In the genomic region with DNA sequence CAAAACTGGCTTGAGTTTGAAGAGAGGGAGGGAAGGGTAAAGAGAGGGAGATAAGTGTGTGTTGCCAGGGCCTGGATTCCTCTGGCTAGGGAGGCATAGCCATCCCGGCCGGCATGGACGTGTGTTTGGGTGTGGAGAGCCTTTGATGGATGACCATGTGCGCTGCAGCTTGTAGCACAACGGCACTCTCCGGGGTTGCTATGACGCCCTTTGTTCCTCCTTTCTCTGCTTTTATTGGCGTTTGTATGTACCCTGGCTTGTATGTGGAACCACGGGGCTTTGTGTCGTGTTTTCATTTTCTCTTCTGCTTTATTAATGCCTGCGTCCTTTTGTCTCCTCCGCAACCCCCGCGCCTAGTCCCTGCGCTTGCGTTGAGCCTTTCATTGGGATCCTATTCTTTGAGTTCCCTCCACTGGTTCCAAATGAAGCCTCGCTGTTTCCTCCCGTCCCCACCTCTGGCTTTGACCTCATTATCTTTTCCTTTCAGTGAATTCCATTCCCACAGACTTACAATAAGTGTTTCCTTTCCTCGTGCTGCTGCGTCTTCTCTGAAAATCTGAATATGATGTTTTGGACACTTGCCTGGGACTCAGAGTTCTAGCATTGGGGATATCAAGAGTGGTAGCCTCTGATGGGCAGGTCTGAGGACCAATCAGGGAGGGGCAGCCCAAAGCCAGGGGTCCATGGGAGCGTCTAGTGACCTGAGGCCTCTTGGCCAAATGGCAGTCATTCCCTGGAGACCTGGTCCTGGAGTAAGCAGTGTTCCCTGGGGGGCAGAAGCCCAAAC, we compare ENCODE assay signal across 10 mouse cellular contexts.
A peak's percentile ranks its signal among the peaks of the same experiment; 100 is the strongest.
DNase-seq lines count a peak whose midpoint lies in the region; ATAC-seq lines count a peak whose summit lies in the region.
"Had no signal": no experiment of that assay in that cellular context is flagged by ENCODE, and none has a peak within 500 bp of the region (broad histone marks: within the 10 kb centered on the region; RNA-seq: fewer than 3 reads in every experiment).

No protein-coding gene starts in this region.

- H3K27me3 ChIP-seq in forebrain, embryonic 14.5 days (replicated peaks; ENCODE audit: control insufficient read depth, insufficient read depth, low read length): no peaks in the 10 kb centered on the region
- H3K27me3 ChIP-seq in hindbrain, embryonic 12.5 days: no peaks in the 10 kb centered on the region
- H3K27me3 ChIP-seq in limb, embryonic 13.5 days: no peaks in the 10 kb centered on the region
- H3K27me3 ChIP-seq: CH12.LX had no signal

- peak; percentile 40 to 50 for DNase-seq in layer of hippocampus, postnatal 10 days (ENCODE audit: low spot score in 2 of 2)
- DNase-seq in layer of hippocampus, adult 9-11 months: no peak
- peak; percentile 79 for DNase-seq in forebrain, embryonic 14.5 days (ENCODE audit: low spot score)
- DNase-seq in ovary, postnatal 10 days (ENCODE audit: low spot score): peak; percentile 9
- DNase-seq in thymus, postnatal 4 days: no peak
- no peak for DNase-seq in urinary bladder, adult 2 months (ENCODE audit: low spot score)

- peak; percentile 86 for ATAC-seq in forebrain, embryonic 14.5 days
- peak; percentile 91 for ATAC-seq in hindbrain, embryonic 12.5 days (ENCODE audit: low FRiP score)
- no peak for ATAC-seq in limb, embryonic 13.5 days (ENCODE audit: low FRiP score, low read depth)

- H3K4me1 ChIP-seq in forebrain, embryonic 14.5 days (ENCODE audit: control insufficient read depth, insufficient read depth, low read length): peaks cover 9% of the 10 kb centered on the region
- H3K4me1 ChIP-seq in hindbrain, embryonic 12.5 days: peaks cover 21% of the 10 kb centered on the region; the same call in 1 of the 2 replicates
- H3K4me1 ChIP-seq in limb, embryonic 13.5 days: peaks cover 8% of the 10 kb centered on the region; the same call in 1 of the 2 replicates

- H3K9me3 ChIP-seq in forebrain, embryonic 14.5 days (replicated peaks; ENCODE audit: control insufficient read depth, low read length): no peaks in the 10 kb centered on the region
- no peaks in the 10 kb centered on the region for H3K9me3 ChIP-seq in hindbrain, embryonic 12.5 days (replicated peaks)
- H3K9me3 ChIP-seq in limb, embryonic 13.5 days: no peaks in the 10 kb centered on the region

- H3K4me2 ChIP-seq in forebrain, embryonic 14.5 days (ENCODE audit: low read length): peak overlapping the region; percentile 55
- peak overlapping the region; percentile 36 for H3K4me2 ChIP-seq in hindbrain, embryonic 12.5 days (replicated peaks)
- H3K4me2 ChIP-seq in limb, embryonic 13.5 days (replicated peaks): peak overlapping the region; percentile 48

- WGBS in forebrain, embryonic 14.5 days: 4% methylated on average over 21 of the region's 21 CpGs
- WGBS in hindbrain, embryonic 12.5 days: 14% methylated on average over 21 of the region's 21 CpGs
- WGBS in limb, embryonic 13.5 days: 43% methylated on average over 21 of the region's 21 CpGs

- peak overlapping the region; percentile 52 for H3K9ac ChIP-seq in forebrain, embryonic 14.5 days (ENCODE audit: low read length)
- peak overlapping the region; percentile 2; the same call in 1 of the 2 replicates for H3K9ac ChIP-seq in hindbrain, embryonic 12.5 days
- H3K9ac ChIP-seq in limb, embryonic 13.5 days: no peak overlapping the region

- no peaks in the 10 kb centered on the region for H3K36me3 ChIP-seq in forebrain, embryonic 14.5 days (ENCODE audit: control insufficient read depth, insufficient read depth, low read length)
- H3K36me3 ChIP-seq in hindbrain, embryonic 12.5 days: no peaks in the 10 kb centered on the region
- H3K36me3 ChIP-seq in limb, embryonic 13.5 days: no peaks in the 10 kb centered on the region

- peak overlapping the region; percentile 71 for H3K27ac ChIP-seq in forebrain, embryonic 14.5 days (ENCODE audit: low read depth, low read length)
- H3K27ac ChIP-seq in hindbrain, embryonic 12.5 days: peak overlapping the region; percentile 85
- no peak overlapping the region for H3K27ac ChIP-seq in limb, embryonic 13.5 days

- H3K4me3 ChIP-seq in forebrain, embryonic 14.5 days (ENCODE audit: low read depth, low read length): peak overlapping the region; percentile 19
- peak overlapping the region; percentile 2; the same call in 1 of the 2 replicates for H3K4me3 ChIP-seq in hindbrain, embryonic 12.5 days
- no peak overlapping the region for H3K4me3 ChIP-seq in limb, embryonic 13.5 days
- H3K4me3 ChIP-seq: erythroblast, embryonic 14.5 days had no signal

Comparison
In these comparisons a context has a peak if more than half of its experiments do, and no peak if none do; other contexts are left out.
1. DNase-seq: peak in layer of hippocampus, postnatal 10 days (2 of 2), forebrain, embryonic 14.5 days (single experiment) and ovary, postnatal 10 days (single experiment); none in layer of hippocampus, adult 9-11 months (single experiment), thymus, postnatal 4 days (single experiment) and urinary bladder, adult 2 months (single experiment).
2. Peak in every context shown above with its lines, with median percentiles within 50 percentile points of each other: H3K4me2 ChIP-seq.